Mouse (Mus musculus) CH12F3 (cell line): ENCODE data around the gene Aspdh.

Source experiments
- in situ Hi-C: fragments of 300-500 bp; cut with MboI; formaldehyde crosslinking; loops from 2 replicates; pipeline ENCODE4 v1.14.3; 2020; ENCODE audit warnings: low sequenced_read_pairs

Gene Aspdh

DNA sequence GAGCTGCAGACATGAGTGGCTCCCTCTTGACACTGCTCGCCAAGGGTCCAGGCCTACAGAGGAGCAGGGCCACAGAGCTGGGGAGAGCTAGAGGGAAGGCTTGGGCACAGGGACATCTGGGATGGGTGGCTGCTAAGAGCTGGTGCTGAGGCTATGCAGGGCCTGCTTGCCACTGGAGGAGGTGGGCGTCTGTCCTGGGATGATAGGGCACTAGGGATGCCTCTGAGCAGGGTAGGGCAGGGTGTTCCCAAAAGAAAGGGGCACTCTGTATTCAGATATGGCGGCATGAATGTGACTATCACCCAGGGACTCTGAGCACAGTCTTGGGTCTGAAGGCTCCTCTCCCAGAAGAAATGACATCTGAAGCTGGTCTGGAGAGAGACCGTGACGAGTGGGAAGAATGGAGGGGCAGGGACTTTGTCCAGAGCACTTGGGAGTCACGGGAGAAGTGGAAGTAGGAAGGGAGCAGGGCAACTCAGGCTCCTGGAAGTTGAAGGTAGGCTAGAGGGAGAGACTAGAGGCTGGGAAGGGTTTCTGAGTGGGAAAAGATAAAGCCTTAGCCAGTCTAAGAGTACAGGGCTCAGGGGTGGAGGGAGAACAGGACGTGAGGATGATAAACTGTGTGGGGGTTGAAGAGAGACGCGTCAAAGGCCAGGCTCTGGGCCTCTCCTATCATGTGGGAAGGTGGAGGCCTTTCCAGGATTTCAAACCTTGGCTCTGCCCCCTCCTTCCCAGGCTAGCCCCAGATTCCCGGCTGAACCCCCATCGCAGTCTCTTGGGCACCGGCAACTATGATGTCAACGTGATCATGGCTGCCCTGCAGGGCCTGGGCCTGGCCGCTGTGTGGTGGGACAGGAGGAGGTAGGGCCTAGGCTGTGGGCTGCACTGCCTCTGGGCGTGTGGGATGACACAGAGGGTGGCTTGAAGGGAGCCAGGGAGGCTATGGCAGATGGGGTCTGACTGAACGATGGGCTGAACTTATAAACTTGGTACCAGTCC lies 4.8 kb downstream of the Aspdh start:
- in situ Hi-C loops = loop anchor here (25.0 kb wide), 1 partner anchor 208 kb away; the partner anchor contains the start of genes Acp4 and Gm15517

DNA sequence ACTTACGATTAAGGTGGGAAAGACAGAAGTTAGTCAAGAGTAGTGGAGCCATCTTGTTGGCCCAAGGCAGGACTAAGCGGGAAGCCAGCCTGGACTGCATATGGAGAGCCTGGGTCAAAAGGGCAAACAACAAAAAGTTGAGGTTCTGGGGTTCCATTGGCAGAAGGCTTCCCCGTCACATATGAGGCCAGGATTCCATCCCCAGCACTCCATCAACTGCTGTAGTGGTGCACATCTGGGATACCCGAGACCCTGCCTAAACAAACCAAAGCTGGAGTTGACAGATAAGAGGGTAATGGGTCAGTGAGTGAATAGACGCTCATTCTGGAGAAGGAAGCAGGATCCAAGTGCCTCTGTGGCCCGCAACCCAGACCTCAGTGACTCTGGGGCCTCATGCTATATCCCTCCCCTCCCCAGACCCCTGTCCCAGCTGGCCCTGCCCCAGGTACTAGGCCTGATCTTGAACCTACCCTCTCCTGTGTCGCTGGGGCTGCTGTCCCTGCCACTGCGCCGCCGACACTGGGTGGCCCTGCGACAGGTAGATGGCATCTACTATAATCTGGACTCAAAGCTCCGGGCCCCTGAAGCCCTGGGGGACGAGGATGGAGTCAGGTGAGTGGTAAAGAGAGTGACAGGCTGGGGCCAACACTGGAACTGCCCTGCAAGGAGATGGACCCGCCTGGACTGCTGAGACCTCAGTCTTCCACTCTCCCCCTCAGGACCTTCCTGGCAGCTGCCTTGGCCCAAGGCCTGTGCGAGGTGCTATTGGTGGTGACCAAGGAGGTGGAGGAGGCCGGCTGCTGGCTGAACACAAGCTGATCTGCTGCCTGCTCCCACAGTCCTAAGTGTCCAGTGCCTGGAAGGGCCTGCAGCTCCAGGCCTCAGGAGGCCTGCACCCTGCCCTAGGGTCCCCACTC lies 5.8 kb downstream of the Aspdh start:
- in situ Hi-C loops = loop anchor here (25.0 kb wide), 1 partner anchor 209 kb away; the partner anchor contains the start of genes Acp4 and Gm15517

DNA sequence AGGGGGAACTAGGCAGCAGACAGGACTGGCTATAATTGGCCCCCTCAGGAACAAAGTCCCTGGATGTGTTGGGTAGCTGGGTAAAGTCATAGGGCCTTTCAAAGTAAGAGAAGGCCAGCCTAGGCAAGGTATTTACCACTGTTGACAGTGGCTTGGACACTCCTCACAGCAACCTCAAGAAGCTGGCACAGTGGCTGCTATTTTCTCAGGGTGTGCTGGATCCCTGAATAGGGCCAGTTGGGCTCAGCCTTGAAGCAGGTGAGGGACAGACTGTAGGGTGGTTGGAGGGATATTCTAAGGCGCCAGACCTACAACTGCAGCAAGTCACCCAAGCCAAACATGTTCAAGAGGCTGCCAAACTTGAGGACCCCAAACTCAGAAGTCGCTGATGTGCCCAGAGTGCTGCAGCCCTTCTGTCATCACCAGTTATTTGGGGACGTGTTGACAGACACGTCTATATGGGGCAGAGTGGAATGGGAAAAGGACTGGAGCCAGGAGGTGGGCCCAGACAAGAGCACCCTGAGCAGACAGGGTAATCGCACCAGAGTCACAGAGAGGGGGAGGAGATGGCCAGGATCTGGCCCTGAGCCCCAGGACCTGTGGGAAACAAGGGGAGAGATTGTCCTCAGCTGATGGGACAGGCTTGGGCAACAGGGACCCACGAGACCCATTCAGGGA lies 6.8 kb downstream of the Aspdh start:
- in situ Hi-C loops = loop anchor here (25.0 kb wide), 1 partner anchor 210 kb away; the partner anchor contains the start of genes Acp4 and Gm15517

GRCm38 (mm10) chr7:44472558-44472885 lies 7.3 kb downstream of the Aspdh start:
- in situ Hi-C loops = loop anchor here (25.0 kb wide), 1 partner anchor 210 kb away; the partner anchor contains the start of genes Acp4 and Gm15517

DNA sequence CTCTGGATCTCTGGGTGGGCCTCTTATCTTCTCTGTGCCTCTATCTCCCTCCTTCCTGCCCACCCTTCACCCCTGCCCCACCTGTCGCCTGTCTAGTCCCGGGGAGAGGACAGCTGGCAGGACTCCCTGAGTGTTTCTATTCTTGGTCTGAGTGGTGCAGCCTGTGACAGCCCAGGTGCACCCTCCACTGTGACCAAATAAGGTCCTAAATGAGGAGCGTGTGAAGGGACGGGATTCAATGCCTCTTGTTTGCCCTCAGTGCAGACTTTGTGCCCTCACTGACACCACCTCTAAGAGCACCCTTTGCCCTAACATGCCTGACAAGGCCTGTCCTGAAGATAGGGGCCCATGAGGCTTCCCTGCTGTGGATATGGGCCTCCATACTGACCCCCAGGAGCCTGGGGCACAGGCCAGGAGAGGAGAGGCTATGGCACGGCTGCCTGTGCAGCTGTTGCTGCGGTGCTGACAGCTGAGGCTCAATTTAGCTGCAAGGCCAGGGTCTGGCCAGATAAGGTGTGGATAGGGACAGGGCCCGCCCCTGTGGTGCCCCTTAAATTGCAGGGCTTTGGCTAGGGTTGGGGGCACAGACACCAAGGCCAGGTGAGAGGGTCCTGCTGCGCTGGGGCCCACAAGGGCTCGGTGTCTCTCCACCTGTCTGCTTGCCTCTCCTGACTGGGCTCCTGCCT lies 7.9 kb downstream of the Aspdh start:
- in situ Hi-C loops = loop anchor here (25.0 kb wide), 1 partner anchor 211 kb away; the partner anchor contains the start of genes Acp4 and Gm15517

GRCm38 (mm10) chr7:44474419-44474818 lies 9.2 kb downstream of the Aspdh start:
- in situ Hi-C loops = loop anchor here (25.0 kb wide), 1 partner anchor 212 kb away; the partner anchor contains the start of genes Acp4 and Gm15517

GRCm38 (mm10) chr7:44475046-44475614 lies 9.9 kb downstream of the Aspdh start:
- in situ Hi-C loops = no loop called here

GRCm38 (mm10) chr7:44482836-44483435 lies 17.7 kb downstream of the Aspdh start:
- in situ Hi-C loops = no loop called here

GRCm38 (mm10) chr7:44484109-44484508 lies 18.9 kb downstream of the Aspdh start:
- in situ Hi-C loops = no loop called here

DNA sequence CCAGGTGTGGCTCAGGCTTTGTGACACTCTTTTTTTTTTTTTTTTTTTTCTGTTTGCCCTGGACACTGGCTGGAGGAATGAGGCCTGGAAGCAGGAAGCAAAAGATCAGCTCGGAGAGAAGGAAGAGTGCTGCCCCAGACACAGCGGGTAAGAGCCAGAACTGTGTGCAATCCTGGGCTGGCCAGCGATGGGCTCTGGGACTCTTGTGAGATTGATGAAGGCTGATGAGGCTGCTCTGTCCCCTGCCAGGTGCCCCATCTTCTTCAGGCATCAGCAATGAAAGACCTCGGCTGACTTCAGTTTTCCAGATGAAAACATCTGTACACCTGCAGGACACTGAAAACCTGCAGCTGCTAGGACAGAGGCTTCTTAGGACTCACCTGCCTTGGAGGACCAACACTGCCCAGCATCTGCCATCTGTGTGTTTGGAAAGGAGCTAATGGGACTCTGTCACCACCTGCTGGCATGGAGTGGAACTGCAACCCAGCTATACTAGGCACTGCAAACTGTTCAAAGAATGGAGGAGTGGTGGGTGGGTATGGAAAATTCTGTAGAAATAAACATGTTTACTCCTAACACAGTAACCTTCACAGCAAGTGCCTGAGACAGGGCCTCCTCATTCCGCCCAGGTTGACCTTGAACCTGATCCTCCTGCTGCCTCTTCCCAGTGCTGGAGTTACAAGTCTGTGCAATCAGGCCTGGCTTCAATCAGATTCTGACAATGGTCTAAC lies 19.8 kb downstream of the Aspdh start:
- in situ Hi-C loops = no loop called here

- in situ Hi-C loops = no loop called here
These were observed 20.5 kb downstream of the Aspdh start for GRCm38 (mm10) chr7:44485572-44486195.

DNA sequence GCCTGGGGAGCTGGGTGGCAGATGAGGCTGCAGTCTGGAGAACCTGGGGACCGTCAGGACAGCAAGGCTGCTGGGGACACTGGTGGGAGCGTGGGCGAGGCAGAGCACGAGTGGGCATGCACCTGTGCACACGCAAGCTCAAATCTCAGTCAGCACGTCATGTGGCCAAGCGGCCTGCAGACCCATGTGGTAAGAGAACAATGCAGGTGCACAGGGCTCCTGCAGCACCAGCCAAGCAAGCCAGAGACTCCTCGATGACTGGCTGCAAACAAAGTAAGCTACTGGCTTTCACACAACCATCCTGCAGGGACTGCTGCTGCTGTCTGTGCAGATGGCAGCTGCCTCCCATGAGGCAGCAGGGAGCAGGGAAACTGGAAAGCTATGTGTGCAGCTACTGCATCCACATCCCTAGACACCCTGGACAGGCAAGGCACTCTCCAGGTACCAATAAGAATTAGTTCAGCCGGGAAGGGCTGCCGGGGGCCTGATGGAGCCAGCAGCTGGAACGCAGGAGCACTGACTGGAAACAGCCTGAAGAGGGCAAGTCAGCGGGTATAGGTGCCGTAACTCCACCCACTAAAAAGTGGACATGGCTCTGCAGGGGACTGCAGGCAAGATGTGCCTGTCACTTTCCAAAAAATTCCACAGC lies 21.9 kb downstream of the Aspdh start:
- in situ Hi-C loops = no loop called here

DNA sequence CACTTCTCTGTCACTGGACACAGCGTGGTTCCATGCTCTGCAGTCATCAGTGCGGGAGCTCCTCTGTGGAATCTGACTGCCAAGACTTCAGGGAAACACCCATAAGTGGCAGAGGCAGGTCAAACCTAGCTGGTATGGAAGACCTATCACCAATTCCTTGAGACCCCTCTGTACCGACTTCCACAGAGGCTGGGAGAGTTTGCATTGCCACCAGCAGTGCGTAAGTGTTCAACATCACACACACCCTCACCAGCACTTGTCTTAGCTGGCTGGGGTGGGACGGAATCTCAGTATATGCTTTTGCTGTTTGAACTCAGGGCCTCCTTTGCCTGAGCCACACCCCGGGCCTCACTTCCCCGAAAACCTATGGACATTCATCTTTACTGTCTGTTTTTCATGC lies 22.7 kb downstream of the Aspdh start:
- in situ Hi-C loops = no loop called here

GRCm38 (mm10) chr7:44488545-44488944 lies 23.4 kb downstream of the Aspdh start:
- in situ Hi-C loops = no loop called here

DNA sequence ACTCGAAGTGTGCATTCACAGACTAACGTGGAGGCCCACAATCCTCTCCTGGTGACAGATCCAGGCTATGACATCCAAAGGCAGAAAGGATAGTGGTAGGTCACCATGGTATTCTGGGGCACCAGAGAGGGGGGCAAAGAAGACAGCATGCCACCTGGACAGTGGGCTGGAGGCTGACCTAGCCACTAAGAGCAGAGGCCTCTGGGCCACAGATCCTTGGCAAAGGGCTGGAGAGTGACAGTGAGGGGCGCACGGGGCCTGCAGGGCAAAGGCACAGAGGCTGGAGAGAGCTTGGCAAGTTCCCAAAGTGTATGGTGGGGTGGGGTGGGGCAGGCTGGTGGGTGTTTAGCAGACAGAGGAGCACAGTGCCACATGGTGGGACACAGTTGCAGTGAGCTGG lies 25.1 kb downstream of the Aspdh start:
- in situ Hi-C loops = no loop called here

GRCm38 (mm10) chr7:44491391-44491790 lies 26.2 kb downstream of the Aspdh start:
- in situ Hi-C loops = no loop called here

DNA sequence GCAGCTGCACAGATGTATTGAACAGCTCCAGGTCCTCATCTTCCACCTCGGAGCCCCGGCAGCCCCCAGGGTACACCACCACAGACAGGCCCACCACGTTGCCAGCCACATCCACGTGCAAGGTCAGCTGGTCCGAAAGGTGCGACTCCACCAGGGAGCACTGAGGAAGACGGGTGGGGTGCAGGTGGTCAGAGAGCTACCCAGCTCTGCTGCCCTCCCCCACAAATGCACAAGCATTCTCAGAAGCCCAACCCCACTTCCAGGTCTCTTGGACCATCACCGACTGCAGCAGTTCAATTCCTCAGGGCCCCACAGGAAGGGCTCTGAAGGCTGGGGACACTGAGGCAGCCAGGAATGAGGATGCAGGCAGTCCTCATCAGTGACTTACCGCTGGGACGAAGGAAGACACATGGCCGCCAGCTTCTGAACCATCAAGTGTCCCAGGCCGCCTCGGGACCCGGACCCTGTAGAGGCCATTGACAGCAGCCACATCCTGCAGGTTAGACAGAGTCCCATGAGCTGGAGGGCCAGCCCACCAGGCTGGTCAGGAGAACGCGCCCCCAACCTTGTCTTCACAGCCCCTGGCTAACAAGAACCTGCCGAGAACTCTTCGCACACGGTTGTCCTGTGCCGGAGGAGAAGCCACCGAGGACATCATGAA lies 27.1 kb downstream of the Aspdh start:
- in situ Hi-C loops = no loop called here
